Mouse (Mus musculus): ENCODE measurements around the gene Plekha8.

DNA sequence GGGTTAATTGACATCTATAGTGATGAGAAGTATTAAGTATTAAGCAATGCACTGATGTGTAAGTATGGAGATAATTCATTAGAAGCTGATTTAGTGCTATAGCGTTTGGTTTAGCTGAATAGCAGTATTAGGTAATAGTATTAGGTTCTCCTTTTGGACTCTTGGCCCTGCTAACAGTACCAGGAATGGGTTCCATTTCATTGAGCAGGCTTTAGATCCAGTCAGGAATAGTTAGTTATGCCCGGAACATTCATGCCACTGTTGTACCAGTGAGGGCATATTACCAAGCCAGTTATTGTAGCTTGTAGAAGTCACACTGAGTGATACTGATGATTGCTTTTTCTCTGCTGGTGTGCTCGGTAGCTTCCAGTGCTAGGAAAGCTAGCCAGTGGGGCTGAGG is 2.8 kb downstream of the Plekha8 start:
- TF ChIP-seq POLR2A (IDR thresholded peaks at IDR 0.05; ENCODE audit: insufficient read depth, low read depth, low read length) (no peak), CTCF (IDR thresholded peaks at IDR 0.05; ENCODE audit: insufficient read depth, low read depth, low read length) (no peak)

Data from olfactory bulb, adult 2 months (tissue).